Mouse (Mus musculus) brain, embryonic 18.5 days (tissue): Measurements from ENCODE around the gene Spdef.
A peak's percentile ranks its signal among the peaks of the same experiment; 100 is the strongest.

Source experiments
- DNase-seq: peaks from one replicate; pipeline ENCODE4 v3.0.0-alpha.2; 2012; ENCODE audit warnings: low read depth, low spot score

Gene Spdef

DNA sequence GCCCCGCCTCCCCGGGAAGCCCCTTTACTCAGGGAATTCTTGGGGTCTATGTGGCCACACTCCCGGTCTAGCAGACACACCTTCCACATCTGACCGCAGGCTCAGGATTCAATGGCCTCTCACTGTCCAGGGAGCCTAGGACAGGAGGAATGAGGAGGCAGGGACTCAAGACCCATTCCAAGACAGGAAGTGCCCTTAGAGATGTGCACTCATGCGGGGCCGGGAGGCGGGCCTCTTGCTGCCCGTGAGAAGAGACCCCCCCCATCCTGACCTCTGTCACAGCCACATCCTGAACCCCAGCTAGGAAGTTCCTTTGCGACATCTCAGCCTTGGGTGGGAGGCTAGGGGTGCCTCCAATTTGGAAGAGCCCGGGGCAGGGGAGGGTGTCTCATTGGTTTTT, 3.7 kb downstream of the Spdef start:
- no peak for DNase-seq

DNA sequence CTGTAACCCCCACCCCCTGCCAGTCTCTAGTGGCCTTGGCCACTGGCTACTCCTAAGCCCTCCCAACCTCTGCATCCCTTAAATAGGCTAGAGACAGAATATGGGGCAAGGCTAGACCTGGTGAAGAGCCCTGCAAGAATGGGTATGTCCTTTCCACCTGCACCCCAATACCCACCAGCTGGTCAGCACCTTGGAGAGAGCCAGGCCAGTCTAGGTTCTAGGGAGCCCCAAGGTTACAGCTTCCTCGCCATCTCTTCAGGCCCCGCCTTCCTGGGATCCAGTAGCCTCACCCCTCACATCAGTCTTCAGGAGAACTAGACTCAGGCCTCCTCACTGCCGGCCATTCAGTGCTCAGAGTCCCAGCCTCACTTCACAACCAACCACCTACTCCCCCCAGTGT, 4.4 kb downstream of the Spdef start:
- DNase-seq: no peak

DNA sequence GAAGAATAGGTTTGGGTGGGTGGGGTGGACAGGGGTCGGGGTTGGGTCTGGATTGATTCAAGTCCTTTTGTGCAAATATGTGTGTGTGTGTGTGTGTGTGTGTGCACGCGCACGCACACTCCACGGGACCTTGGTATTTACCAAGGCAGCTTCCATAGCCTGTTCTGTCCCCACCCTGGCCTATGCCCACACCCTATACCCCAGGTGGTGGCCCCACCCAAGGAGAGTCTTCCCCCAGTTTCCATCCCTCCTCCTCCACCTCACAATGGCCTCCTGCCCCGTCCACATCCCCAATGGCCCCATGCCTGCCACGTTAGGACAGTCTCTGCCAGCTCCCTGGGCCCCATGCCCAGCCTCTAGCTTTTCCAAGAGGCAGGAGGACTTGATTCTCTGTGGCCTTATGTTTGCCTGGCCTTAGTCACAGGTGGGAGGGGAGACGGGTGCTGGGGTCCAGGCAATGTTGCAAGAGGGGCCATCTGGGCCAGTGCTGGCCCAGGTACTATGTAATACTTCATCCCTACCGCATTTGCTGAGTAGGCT, 7.6 kb downstream of the Spdef start:
- DNase-seq: no peak

DNA sequence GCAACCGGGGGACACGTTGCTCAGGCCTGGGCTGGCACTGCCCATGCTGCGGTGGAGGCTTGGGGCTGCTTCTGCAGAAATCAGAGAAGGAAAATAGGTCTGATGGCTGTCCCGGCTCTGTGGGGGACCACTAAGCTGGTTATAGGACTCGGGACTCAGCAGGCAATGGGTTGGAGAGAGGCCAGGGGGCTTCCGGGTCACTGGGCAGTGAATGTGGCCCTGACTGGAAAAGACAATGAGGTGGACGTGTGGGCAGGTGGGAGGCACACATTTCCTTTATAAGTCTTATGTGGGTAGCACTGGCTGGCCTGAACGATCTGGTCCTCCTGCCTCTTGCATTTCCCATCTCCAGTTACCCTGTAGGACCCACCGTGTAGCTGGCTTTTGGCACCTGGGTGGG, 8.4 kb downstream of the Spdef start:
- no peak for DNase-seq

DNA sequence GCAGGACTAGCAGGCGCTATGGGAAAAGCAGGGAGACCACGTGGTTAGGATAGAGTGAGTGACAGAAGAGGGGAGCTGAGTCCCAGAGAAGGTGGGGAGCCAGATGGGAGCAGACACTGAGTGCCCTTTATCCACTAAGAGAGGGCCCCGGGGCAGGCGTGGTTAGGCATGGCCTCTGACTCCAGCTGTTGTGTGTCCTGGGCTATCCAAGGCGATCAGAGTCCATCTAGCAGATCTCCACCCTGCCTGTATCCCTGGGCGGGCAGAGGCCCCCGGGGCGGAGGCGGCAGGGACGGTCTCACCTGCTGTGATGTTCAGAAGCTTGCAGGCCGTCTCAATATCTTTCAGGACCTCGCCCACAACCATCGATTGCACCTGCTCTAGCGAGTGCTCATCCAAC, 9.1 kb downstream of the Spdef start:
- DNase-seq: no peak

DNA sequence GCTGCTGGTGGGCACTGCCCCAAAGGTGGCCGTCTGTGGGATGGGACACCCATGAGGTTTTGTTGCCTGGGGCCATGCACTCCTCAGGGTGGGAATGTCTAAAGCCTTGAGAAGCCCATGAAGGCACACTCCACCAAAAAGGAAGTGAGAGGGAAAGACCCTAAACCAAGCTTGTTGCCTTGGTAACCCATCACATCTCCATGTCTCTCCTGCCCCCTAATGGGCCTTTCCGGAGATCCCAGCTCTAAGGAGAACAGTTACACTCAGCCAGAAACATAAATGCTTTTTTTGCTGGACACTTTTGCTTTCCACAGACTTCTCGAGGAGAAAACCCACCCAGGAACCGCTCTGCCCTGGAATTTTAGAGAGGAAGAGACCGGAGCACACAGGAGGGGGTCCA, 10.5 kb downstream of the Spdef start:
- no peak for DNase-seq

DNA sequence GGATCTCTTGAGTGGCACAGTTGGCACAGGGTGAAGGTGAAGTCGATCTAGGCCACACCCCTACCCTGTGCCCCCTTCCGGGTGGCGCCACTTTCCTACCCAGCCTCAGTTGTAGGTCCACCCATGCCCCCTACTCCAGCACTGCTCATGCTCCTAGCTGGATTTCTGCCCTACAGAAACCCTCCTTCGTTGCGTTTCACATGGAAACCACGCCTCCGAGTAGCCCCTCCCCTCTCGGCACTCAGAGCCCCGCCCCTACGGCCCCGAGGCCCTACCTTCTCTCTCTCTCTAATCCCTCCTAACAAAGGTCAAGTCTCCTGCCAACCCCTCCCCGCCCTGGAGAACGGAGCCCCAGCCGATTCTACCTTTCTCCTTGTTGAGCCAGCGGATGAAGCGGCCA, 12.0 kb downstream of the Spdef start:
- DNase-seq: no peak

DNA sequence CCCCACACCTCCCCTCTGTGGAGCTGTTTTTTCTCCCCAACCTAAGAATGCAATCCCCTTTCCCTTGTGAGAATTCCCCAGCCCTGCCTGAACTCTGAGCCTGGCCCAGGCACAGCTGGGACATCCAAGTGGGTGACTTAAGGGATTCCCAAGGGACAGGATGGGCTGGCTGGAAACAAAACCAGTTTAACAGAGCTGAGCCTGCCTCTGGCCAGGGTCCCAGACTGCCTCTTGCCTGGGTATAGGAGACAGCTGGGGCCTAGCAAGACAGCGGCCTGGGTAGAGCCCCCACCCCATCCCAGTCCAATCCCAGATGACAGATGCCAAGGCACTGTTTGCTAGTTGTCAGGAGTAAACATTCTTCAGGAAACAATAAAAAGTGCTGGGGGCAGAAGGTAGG, 15.9 kb downstream of the Spdef start:
- DNase-seq: no peak

DNA sequence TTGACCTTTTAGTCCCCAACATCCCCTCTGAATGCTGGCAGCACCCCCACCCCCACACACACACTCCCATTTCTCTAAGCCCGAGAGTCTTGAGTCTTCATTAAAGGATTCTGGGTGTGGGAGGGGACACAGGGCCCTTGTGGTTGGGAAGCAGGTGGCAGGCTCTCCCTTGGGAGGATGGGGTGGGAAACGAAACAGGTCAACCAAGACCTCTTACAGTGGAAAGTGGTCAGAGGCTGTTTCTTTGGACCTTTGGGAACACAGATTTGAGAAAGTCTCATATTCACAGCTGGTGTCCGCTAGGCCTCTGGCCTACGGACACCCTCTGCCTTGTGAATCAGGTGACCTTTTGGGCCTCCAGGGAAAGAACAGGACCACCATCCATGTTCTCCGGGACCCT, 19.1 kb downstream of the Spdef start:
- DNase-seq: no peak

DNA sequence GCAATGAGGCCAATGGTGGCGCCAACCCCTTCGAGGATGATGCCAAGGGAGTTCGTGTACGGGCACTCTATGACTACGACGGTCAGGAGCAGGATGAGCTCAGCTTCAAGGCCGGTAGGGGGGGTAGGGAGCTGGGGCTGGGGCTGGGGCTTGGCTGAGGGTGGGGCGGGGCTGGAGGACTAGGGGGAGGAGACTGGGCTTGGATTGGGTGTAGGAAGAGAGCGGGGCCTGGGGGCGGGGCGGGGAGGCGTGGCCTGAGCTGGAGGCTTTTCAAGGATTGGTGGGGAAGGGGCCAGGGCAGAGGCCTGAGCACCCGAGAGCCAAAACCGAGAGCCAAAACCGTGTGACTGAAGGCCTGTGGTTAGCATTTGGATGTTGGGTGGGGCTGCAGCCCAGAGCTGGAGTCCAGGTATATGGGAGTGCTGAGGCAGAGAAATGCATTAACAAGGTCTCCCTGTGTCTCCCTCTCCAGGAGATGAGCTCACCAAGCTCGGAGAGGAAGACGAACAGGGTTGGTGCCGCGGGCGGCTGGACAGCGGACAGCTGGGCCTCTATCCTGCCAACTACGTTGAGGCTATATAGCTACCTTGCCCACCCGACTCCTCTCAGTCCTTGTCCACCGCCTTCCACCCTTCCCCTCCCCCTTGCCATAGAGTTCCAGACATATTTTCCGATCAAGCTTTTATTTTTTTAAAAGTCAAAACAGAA, 20.6 kb downstream of the Spdef start:
- no peak for DNase-seq

DNA sequence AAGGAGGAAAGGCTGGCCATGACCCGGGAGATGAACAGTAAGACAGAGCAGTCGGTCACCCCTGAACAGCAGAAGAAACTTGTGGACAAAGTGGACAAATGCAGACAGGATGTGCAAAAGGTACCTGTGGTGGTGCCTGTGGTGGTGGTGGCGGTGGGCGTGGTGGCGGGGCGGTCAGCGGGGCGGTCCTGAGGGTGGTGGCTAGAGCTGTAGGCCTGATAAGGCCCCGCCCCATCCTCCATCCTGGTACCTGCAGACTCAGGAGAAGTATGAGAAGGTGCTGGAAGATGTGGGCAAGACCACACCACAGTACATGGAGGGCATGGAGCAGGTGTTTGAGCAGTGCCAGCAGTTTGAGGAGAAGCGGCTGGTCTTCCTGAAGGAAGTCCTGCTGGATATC, 23.1 kb downstream of the Spdef start:
- no peak for DNase-seq

DNA sequence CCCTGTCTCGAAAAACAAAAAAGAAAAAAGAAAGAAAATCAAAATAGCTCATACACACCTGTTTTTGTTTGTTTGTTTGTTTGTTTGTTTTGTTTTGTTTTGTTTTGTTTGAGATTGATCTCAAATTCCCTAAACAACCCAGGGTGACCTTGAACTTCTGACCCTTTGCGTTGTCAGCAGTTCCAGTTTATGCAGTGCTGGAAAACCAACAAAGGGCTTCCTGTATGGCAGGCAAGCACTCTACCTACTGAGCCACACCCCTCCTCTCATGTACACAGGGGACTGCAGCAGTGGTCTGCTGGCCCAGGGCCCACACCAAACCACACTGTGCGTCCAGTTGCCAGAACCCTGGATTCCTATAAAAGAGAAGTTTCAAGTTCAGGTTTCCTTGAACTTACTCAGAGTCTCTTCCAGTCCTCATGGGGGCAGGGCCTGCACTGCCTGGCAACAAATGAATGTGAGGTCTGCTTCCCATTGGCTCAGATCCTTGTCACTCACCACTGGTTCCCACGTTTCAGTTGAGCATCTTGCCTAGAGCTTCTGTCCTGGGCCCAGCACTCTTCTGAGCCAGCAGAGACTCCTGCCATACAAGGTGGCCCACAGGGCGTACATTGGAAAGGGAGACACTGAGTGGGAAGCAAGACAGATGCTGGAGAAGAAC, 24.7 kb downstream of the Spdef start:
- no peak for DNase-seq

DNA sequence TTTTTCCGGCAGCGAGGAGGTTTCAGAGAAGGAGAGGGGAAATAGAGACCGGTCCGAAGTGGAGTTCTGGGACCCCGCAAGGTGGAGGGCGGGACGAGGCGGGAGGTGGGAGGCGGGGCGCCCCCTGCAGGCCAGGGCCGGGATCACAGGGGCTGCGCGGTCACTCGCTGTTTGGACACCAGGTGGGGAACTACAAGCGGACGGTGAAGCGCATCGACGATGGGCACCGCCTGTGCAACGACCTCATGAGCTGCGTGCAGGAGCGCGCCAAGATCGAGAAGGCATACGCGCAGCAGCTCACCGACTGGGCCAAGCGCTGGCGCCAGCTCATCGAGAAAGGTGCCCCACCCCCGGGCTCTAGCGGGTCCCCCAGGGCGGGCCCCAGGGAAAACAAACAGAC, 26.2 kb downstream of the Spdef start:
- no peak for DNase-seq

DNA sequence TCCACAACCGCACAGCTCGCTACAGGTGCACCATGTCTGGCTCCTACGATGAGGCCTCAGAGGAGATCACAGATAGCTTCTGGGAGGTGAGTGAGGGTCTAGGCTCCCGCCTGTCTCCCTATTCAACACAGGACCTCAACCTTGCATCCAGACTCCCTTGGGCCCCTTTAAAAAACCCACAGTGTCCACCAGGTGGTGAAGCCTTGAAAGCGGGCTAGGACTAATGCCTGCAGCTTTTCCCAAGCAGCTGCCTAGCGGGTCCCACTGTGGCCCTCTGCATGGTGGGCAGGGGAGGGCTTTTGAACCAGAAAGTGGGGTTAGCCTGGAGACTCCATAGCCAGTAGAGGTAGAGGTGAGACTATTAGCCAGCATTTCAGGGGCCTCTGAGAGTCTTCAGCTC, 26.9 kb downstream of the Spdef start:
- DNase-seq: no peak

DNA sequence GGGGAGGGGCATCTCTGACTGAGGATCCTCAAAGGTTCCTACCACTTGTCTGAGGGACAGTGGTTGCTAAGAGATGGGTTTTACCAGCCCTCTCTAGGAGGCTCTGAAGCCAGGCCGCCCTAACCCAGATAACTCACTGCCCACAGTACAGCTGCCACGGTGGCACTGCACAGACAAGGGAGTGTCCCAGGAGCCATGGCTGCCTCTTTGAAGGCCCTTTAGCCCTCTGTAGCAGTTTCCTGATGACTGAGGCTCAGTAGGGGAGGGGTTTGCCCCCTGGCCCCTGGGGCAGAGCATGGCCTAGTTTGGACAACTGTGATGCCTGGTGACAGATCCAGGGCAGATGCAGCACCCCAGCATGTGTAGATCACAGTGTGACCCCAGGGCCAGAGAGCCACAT, 27.9 kb downstream of the Spdef start:
- DNase-seq: no peak

DNA sequence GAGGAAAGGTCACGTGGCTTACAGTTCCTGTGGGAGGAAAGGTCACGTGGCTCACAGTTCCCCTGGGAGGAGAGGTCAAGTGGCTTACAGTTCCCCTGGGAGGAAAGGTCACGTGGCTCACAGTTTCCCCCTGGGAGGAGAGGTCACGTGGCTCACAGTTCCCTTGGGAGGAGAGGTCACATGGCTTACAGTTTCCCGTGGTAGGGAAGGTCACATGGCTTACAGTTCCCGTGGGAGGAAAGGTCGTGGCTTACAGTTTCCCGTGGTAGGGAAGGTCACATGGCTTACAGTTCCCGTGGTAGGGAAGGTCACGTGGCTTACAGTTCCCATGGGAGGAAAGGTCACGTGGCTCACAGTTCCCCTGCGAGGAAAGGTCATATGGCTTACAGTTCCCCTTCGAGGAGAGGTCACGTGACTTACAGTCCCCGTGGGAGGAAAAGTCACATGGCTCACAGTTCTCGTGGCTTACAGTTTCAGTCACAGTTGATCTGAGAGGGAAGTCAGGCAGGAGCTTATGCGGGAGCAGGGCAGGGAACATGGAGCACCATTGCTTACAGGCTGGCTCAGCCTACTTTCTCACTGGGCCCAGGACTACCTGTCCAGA, 29.0 kb downstream of the Spdef start:
- no peak for DNase-seq

DNA sequence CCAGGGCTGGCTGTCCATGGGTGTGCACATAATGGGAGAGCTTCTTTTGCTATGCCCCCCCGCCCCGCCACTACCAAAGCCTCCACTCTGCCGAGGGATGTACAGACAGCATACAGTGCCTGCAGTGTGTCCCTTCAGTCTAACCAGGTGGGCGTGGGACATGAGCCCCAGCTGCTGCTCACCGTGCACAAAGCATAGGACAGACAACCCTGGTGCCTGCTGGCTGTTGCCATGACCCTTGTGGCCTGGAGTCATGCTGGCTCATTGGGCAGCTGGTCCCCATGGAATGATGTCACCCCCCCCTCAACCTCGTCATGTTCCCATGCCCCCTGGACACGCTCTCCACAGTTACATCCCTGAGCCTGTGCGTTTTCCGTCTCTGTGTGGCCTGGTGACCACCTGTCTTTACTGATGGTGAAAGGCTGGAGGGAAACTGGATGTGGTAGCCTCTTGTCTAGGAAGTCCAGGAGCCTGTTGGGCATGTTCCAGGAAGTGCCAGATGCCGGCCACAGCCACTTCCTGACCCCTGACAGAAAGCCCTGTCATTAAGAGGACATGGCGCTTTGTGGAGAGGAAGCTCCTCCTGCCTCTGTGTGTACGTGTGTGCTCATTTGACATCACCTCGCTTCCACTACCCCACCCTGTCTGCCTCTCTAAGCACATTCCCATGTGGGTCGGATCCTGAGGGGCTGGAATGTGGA, 37.6 kb downstream of the Spdef start:
- DNase-seq: no peak

DNA sequence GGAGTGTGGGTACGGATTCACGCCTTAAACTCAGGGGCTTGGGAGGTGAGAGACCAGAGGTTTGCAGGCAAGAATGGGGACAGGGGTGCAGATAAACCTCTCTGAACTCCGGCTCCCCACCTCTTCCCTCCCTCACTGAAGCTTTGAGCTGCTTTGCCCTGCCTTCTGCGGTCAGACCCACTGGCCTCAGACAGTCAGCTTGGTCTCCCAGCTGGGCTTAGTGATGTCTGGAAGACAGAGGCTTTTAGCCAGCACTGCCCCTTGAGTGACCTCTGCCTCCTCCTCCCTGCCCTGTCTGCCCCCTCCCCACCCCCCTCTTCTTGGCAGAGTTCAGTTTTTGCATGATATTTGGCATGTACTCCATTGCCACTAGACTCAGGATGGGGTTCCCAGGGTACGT, 42.4 kb downstream of the Spdef start:
- DNase-seq: no peak

DNA sequence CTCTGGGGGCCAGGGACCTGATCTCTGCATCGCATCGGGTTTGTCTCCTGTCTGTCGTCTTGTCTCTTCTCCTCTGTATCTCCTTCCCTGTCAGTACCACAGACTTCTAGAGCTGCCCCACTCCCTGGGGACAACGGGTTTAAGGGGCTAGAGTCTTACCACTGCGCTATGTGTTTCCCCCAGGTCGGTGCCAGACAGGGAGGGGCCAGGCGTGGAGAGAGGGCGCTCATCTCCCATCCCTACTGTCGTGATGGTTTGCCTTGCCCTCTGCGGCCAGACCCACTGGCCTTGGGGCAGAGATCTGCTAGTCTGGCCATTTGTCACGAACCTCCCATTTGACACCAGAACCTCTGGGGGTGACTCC, 43.2 kb downstream of the Spdef start:
- no peak for DNase-seq

DNA sequence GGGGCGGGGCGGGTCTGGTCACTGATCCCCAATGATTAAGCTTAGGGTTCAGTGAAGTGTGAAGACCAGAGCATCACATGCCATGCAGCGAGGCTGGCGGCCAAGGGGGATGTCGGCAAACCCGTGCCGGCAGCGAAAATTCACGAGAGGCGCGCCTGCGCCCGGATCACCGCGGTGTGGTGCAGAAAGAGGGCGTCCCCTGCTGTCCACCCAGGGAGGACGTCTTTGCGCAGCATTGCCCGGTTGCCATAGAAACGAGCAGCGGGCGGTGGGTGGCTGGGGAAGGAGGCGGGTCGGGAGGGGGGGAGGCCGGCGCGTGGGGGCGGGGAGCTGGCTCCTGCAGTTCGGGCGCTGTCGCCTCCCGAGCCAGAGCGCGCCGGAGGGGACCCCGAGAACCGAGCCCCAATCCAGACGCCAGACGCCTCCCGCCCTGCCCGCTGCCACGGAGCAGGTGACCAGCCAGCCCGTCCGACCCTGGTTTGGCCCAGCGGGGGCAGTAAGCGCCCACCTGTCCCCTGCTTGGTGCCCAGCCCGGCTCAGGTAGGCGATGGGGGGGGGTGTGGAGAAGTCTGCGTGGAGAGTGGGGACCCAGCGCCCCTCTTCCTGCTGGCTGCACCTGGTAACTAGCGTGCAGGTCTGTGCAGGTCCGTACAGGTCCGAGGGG, 43.7 kb downstream of the Spdef start:
- peak; percentile 49 for DNase-seq

DNA sequence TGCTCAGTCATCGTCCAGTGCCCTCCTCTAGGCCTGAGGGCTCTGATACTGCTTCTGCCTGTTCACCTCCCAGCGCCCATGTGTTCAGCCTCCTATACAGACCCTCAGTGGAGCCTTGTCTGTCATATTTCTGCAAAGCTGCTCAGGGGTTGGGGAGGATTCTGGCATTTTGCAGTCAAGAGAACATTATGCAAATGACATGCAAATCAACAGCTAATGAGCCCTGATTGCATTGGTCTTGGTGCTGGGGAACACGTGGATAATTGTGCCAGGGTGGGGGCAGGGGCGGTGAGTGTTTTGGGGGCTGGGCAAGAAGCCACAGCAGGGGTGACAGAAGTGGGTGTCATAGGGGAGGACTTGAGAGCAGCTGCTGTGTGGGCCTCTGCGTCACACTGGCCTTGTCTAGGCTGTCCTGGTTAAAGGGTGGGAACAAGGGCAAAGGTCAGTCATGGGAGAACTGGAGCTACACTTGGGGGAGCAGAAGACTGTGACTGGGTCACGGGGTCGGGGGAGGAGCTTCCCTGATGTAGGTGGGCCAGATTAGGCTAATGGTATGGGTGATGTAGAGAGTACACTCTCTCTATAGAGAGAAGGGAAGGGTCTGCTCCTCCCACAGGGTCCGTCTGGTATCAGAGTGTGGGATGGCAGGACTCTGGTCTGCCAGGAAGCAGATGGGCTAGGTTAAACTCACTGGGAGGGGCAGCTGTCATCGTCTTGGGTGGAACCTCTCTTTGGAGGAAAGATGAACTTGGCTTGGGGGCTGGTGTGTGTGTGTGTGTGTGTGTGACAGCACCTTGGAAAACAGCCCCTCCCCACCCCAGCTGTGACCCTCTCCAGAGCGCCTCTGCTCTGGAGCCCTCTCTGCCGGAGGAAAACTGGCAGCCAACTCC, 49.6 kb downstream of the Spdef start:
- peak; percentile 58 for DNase-seq
